Mouse (Mus musculus) ES-Bruce4 (cell line): ENCODE results near the gene Rassf4. TPM values are rescaled to one million over a fixed set of nuclear protein-coding genes. Genes with fewer than 3 reads are reported as not detected.

Source experiments
- H3K27ac ChIP-seq: 2 replicates; pipeline ENCODE4 v1.5.1; 2012; ENCODE audit warnings: low read length, inconsistent platforms; ENCODE audit not compliant: insufficient read depth
- H3K27me3 ChIP-seq: 2 replicates; pipeline ENCODE4 v1.6.1; 2012; ENCODE audit warnings: mild to moderate bottlenecking, low read length, inconsistent platforms; ENCODE audit not compliant: control insufficient read depth, poor library complexity, insufficient read depth, severe bottlenecking
- H3K36me3 ChIP-seq: 2 replicates; pipeline ENCODE4 v1.6.1; 2012; ENCODE audit warnings: inconsistent platforms, mild to moderate bottlenecking, low read length, moderate library complexity; ENCODE audit not compliant: control insufficient read depth, poor library complexity, insufficient read depth, severe bottlenecking
- H3K4me1 ChIP-seq: one replicate; pipeline ENCODE4 v1.8.1; 2011; ENCODE audit warnings: low read length; ENCODE audit not compliant: control insufficient read depth, insufficient read depth
- H3K4me3 ChIP-seq: 2 replicates; pipeline ENCODE4 v1.5.1; 2011; ENCODE audit warnings: low read depth, mild to moderate bottlenecking, low read length
- H3K9ac ChIP-seq: 2 replicates; pipeline ENCODE4 v1.6.1; 2012; ENCODE audit warnings: low read depth, mild to moderate bottlenecking, inconsistent platforms; ENCODE audit not compliant: poor library complexity, severe bottlenecking
- H3K9me3 ChIP-seq: replicated peaks from 2 replicates; pipeline ENCODE4 v1.6.1; 2012; ENCODE audit warnings: mild to moderate bottlenecking, low read length, inconsistent platforms; ENCODE audit not compliant: control insufficient read depth, poor library complexity, insufficient read depth, severe bottlenecking
- CTCF ChIP-seq: IDR thresholded peaks from one replicate; pipeline ENCODE4 v1.8.1; 2011; ENCODE audit warnings: low read depth, low read length
- EP300 ChIP-seq: IDR thresholded peaks from 2 replicates; pipeline ENCODE4 v1.6.1; 2011; ENCODE audit warnings: low read depth, low read length; ENCODE audit not compliant: insufficient read depth
- POLR2A ChIP-seq: IDR thresholded peaks from one replicate; pipeline ENCODE4 v1.8.1; 2011; ENCODE audit warnings: low read length; ENCODE audit not compliant: insufficient read depth
- polyA plus RNA-seq: library from polyadenylated mRNA; stranded (reverse); fragments of >200 nt; gene quantifications from 2 replicates; pipeline ENCODE4 v1.2.4, GENCODE M21; 2011; ENCODE audit warnings: low read depth; ENCODE audit not compliant: missing spikeins, insufficient read depth, insufficient read length

The Rassf4 gene
- polyA plus RNA-seq, 1 experiment, result 4.1 TPM

DNA sequence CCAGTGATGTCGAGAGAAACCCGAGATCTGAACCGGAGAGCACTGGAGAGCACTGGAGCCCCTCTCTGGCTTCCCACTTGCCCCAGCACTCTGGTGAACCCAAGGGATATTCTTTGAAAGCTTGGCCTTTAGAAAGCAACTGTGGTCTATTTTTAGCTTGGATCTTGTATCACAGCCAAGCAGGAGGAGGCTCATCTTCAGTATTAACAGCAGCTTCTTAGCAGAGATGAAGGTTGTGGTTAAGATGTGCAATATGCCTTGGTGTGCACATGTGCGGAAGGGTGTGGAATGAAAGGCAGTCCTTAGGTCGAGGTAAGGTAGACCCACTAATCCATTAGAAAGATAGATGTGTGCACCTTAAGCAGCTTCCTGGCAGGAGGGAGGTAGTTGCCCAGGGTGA lies 40.8 kb upstream of the Rassf4 start:
- no peaks in the 10 kb centered on the region for H3K9me3 ChIP-seq
- H3K4me1 ChIP-seq, result no peaks in the 10 kb centered on the region
- no peak overlapping the region for H3K27ac ChIP-seq
- no peaks in the 10 kb centered on the region for H3K36me3 ChIP-seq
- no peaks in the 10 kb centered on the region for H3K27me3 ChIP-seq
- H3K4me3 ChIP-seq, result no peak overlapping the region
- TF ChIP-seq EP300 (no peak), POLR2A (no peak), CTCF (no peak)
- no peak overlapping the region for H3K9ac ChIP-seq

DNA sequence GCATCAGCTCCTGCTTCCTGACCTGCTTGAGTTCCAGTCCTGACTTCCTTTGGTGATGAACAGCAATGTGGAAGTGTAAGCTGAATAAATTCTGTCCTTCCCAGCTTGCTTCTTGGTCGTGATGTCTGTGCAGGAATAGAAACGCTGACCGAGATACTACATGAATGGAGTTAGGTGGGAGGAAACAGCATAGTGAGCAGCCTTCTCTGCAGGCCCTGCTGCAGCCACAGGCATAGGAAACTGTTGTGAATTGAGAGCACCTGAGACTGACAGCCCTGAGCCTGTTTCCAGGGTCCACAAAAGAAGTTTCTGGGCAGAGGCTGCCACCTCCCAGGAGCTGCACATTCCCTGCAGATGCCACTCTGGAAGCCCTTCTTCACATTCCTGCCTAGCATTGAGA lies 40.2 kb upstream of the Rassf4 start:
- no peak for TF ChIP-seq POLR2A
- no peak for TF ChIP-seq CTCF
- TF ChIP-seq EP300, result no peak
- Histone ChIP-seq H3K4me3 (no peak overlapping the region), H3K27me3 (no peaks in the 10 kb centered on the region), H3K9me3 (no peaks in the 10 kb centered on the region), H3K27ac (no peak overlapping the region), H3K36me3 (no peaks in the 10 kb centered on the region), H3K4me1 (no peaks in the 10 kb centered on the region), H3K9ac (no peak overlapping the region)

DNA sequence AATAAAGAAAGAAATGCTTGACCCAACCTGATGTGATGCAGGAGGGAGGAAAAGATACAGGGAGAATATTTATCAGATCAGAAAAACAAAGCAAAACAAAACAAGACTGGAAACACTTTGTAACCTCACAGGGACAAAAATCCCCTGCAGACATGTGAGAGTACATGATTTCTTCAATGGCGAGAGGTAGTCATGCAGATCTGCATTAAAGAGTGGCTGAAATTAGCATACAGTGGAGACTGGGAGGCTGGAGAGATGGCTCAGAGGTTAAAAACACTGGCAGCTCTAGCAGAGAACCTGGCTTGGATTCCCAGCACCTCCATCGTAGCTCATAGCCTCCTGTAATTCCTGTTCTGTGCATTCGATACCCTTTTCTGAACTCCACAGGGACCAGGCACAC lies 38.8 kb upstream of the Rassf4 start:
- no peak overlapping the region for H3K27ac ChIP-seq
- TF ChIP-seq CTCF (no peak), EP300 (no peak), POLR2A (no peak)
- H3K27me3 ChIP-seq, result no peaks in the 10 kb centered on the region
- no peaks in the 10 kb centered on the region for H3K9me3 ChIP-seq
- H3K4me1 ChIP-seq, result no peaks in the 10 kb centered on the region
- H3K4me3 ChIP-seq, result no peak overlapping the region
- no peaks in the 10 kb centered on the region for H3K36me3 ChIP-seq
- no peak overlapping the region for H3K9ac ChIP-seq

DNA sequence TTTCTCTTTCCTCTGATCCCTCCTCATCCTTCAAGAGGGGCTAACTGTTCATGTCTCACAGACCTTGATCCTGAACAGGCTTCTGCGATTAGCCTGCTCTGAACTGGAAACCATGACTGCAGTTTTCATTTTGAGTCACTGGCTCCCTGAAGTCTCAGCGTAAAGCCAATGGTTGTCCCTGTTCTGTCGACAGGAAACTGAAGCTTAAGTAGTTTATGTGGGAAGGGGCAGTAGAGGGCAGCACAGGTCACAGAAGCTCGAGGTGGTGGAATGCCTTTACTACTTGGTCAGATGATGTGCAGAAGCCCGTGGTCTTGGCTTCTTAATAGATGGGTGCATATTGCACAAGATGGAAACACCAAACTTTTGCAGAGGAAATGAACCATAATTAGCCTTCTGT lies 38.3 kb upstream of the Rassf4 start:
- no peaks in the 10 kb centered on the region for H3K4me1 ChIP-seq

DNA sequence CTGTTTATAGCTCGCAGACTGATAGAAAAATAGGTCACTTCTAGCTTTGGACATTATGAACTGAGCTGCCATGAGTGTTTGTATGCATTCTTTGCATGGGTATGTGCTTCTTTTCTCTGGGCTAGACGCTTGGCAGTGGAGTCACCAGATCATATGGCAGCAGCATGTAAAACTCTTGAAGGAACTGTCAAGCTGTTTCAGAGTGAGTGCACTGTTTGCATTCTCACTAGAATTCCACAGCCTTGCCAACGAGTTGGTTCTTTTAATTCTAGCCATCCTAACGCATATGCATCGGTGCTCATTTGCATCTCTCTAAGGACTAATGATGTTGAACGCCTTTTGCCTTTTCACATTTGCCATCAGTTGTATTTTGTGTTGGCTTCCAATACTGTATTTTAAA lies 30.6 kb upstream of the Rassf4 start:
- H3K9me3 ChIP-seq, result no peaks in the 10 kb centered on the region
- no peak for TF ChIP-seq CTCF
- TF ChIP-seq POLR2A, result no peak
- no peak for TF ChIP-seq EP300
- H3K4me1 ChIP-seq, result no peaks in the 10 kb centered on the region
- H3K9ac ChIP-seq, result no peak overlapping the region
- no peaks in the 10 kb centered on the region for H3K27me3 ChIP-seq
- no peaks in the 10 kb centered on the region for H3K36me3 ChIP-seq
- H3K27ac ChIP-seq, result no peak overlapping the region
- H3K4me3 ChIP-seq, result no peak overlapping the region

More for the DNA sequence above, 38.3 kb upstream of the Rassf4 start:
- Histone ChIP-seq H3K27ac (no peak overlapping the region), H3K9me3 (no peaks in the 10 kb centered on the region), H3K36me3 (no peaks in the 10 kb centered on the region), H3K27me3 (no peaks in the 10 kb centered on the region), H3K9ac (no peak overlapping the region), H3K4me3 (no peak overlapping the region)
- no peak for TF ChIP-seq EP300
- TF ChIP-seq CTCF, result peak; percentile 17
- TF ChIP-seq POLR2A, result no peak

DNA sequence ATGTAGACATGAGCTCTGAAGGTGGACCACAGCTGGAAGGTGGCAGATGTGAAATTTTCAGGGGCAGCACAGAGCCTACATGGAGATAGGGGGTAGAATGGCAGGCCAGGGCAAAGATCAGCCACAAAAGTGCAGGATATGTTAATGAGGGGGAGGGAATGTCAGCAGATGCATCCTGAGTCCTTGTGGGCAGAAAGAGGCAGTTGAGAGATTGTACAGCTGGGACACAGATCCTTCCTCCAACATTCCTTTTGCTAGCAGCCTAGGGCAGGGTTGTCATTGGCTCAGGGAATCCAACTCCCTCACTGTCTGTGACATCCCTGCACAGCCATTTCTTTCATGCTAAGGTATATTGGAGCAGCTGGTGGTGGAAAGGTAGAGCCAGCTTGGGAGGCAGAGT lies 27.1 kb upstream of the Rassf4 start:
- H3K4me1 ChIP-seq, result no peaks in the 10 kb centered on the region
- no peaks in the 10 kb centered on the region for H3K36me3 ChIP-seq
- H3K27ac ChIP-seq, result no peak overlapping the region
- no peak for TF ChIP-seq POLR2A
- no peak for TF ChIP-seq EP300
- TF ChIP-seq CTCF, result no peak
- H3K9me3 ChIP-seq, result no peaks in the 10 kb centered on the region
- no peaks in the 10 kb centered on the region for H3K27me3 ChIP-seq
- no peak overlapping the region for H3K4me3 ChIP-seq
- no peak overlapping the region for H3K9ac ChIP-seq
